In genomic region chr16:86897967-86898710, GRCm38 (mm10) we compare ENCODE assay signal across 23 mouse cellular contexts.
DNase-seq lines count a peak whose midpoint lies in the region; ATAC-seq and TF ChIP-seq lines count a peak whose summit lies in the region.
"Had no signal": no experiment of that assay in that cellular context is flagged by ENCODE, and none has a peak within 500 bp of the region (broad histone marks: within the 10 kb centered on the region; RNA-seq: fewer than 3 reads in every experiment).

No protein-coding gene starts in this region.

- H3K4me2 ChIP-seq in kidney, embryonic 14.5 days (replicated peaks; ENCODE audit: low read depth, low read length) = no peak overlapping the region
- H3K4me2 ChIP-seq in midbrain, embryonic 11.5 days = no peak overlapping the region
- no peak overlapping the region for H3K4me2 ChIP-seq in midbrain, postnatal 0 days (ENCODE audit: low read depth, low read length, poor library complexity, severe bottlenecking)
- H3K4me2 ChIP-seq: embryonic facial prominence, embryonic 12.5 days; forebrain, embryonic 13.5 days; heart, embryonic 12.5 days; hindbrain, embryonic 15.5 days had no signal

- H3K4me1 ChIP-seq in kidney, embryonic 14.5 days (ENCODE audit: control insufficient read depth, insufficient read depth, low read length) = no peaks in the 10 kb centered on the region
- no peaks in the 10 kb centered on the region for H3K4me1 ChIP-seq in midbrain, embryonic 11.5 days (ENCODE audit: control insufficient read depth, insufficient read depth, low read length)
- no peaks in the 10 kb centered on the region for H3K4me1 ChIP-seq in midbrain, postnatal 0 days (ENCODE audit: insufficient read depth, low read length)
- H3K4me1 ChIP-seq: embryonic facial prominence, embryonic 12.5 days; forebrain, embryonic 13.5 days; hindbrain, embryonic 10.5 days; hindbrain, embryonic 15.5 days had no signal

- H3K27me3 ChIP-seq in kidney, embryonic 14.5 days (ENCODE audit: control insufficient read depth, insufficient read depth, low read length) = no peaks in the 10 kb centered on the region
- no peaks in the 10 kb centered on the region for H3K27me3 ChIP-seq in midbrain, embryonic 11.5 days (ENCODE audit: control insufficient read depth, insufficient read depth, low read length)
- H3K27me3 ChIP-seq in midbrain, postnatal 0 days (ENCODE audit: insufficient read depth, low read length) = no peaks in the 10 kb centered on the region
- H3K27me3 ChIP-seq: embryonic facial prominence, embryonic 12.5 days; forebrain, embryonic 13.5 days; heart, embryonic 12.5 days; hindbrain, embryonic 15.5 days had no signal

- H3K36me3 ChIP-seq in kidney, embryonic 14.5 days (ENCODE audit: control insufficient read depth, insufficient read depth, low read length) = no peaks in the 10 kb centered on the region
- H3K36me3 ChIP-seq in midbrain, embryonic 11.5 days (ENCODE audit: control insufficient read depth, insufficient read depth, low read length) = no peaks in the 10 kb centered on the region
- no peaks in the 10 kb centered on the region for H3K36me3 ChIP-seq in midbrain, postnatal 0 days (ENCODE audit: insufficient read depth, low read length)
- H3K36me3 ChIP-seq: embryonic facial prominence, embryonic 12.5 days; G1E; heart, embryonic 12.5 days; hindbrain, embryonic 10.5 days; hindbrain, embryonic 15.5 days had no signal

- TF ChIP-seq CTCF in midbrain, postnatal 0 days (IDR thresholded peaks at IDR 0.05) = no peak

- no peak overlapping the region for H3K9ac ChIP-seq in kidney, embryonic 14.5 days (ENCODE audit: low read depth, low read length)
- H3K9ac ChIP-seq in midbrain, embryonic 11.5 days (ENCODE audit: low read length) = no peak overlapping the region
- H3K9ac ChIP-seq in midbrain, postnatal 0 days (replicated peaks; ENCODE audit: low read length, poor library complexity, severe bottlenecking) = no peak overlapping the region
- H3K9ac ChIP-seq: embryonic facial prominence, embryonic 12.5 days; forebrain, embryonic 13.5 days; forebrain, postnatal 0 days; heart, embryonic 12.5 days; hindbrain, embryonic 15.5 days had no signal

- no peak overlapping the region; the same call in 1 of the 2 replicates for H3K27ac ChIP-seq in kidney, embryonic 14.5 days (ENCODE audit: low read depth, low read length)
- H3K27ac ChIP-seq in midbrain, embryonic 11.5 days (ENCODE audit: low read depth, low read length) = no peak overlapping the region
- no peak overlapping the region for H3K27ac ChIP-seq in midbrain, postnatal 0 days (ENCODE audit: low read depth, low read length)
- H3K27ac ChIP-seq: embryonic facial prominence, embryonic 12.5 days; forebrain, embryonic 13.5 days; heart, adult 2 months; hindbrain, embryonic 10.5 days; hindbrain, embryonic 15.5 days had no signal

- WGBS in kidney, embryonic 14.5 days = 20% methylated on average over 2 of the region's 2 CpGs
- 66% methylated on average over 2 of the region's 2 CpGs for WGBS in midbrain, embryonic 11.5 days
- 60% methylated on average over 2 of the region's 2 CpGs for WGBS in midbrain, postnatal 0 days

- peak; percentile 85; the same call in 1 of the 2 replicates for ATAC-seq in kidney, embryonic 14.5 days (ENCODE audit: low FRiP score, low TSS enrichment)
- ATAC-seq in midbrain, embryonic 11.5 days (ENCODE audit: low FRiP score) = peak; percentile 42; the same call in 1 of the 2 replicates
- ATAC-seq in midbrain, postnatal 0 days (ENCODE audit: low FRiP score) = no peak
- ATAC-seq: CD4-positive, CD25-positive, alpha-beta regulatory T cell, adult 4 months; forebrain, embryonic 13.5 days; forebrain, postnatal 0 days; inflammation-experienced regulatory T-cells, adult 6 months had no signal

- peak; percentile 3 for DNase-seq in adrenal gland, postnatal 14 days
- DNase-seq in adrenal gland, postnatal 25 days = no peak
- DNase-seq in kidney, postnatal 4 days = no peak
- DNase-seq in midbrain, embryonic 11.5 days (ENCODE audit: low spot score, missing footprints) = no peak
- DNase-seq in midbrain, postnatal 0 days (ENCODE audit: low spot score) = no peak
- peak; percentile 85 for DNase-seq in retina, postnatal 1 day
- DNase-seq in cerebellum, adult 11-12 months = no peak
- DNase-seq: adrenal gland, postnatal 10 days; B cell, adult 2 months; cerebellum, adult 2 months; cerebellum, postnatal 10 days; forebrain, postnatal 0 days; gastrocnemius, postnatal 14 days; heart, adult 2 months had no signal

- H3K9me3 ChIP-seq in kidney, embryonic 14.5 days (ENCODE audit: control insufficient read depth, low read length) = no peaks in the 10 kb centered on the region
- H3K9me3 ChIP-seq in midbrain, embryonic 11.5 days (ENCODE audit: control insufficient read depth, low read length) = no peaks in the 10 kb centered on the region
- no peaks in the 10 kb centered on the region for H3K9me3 ChIP-seq in midbrain, postnatal 0 days (ENCODE audit: low read length)
- H3K9me3 ChIP-seq: embryonic facial prominence, embryonic 12.5 days; forebrain, embryonic 13.5 days; G1E; heart, embryonic 12.5 days; hindbrain, embryonic 10.5 days; hindbrain, embryonic 15.5 days had no signal

- H3K4me3 ChIP-seq in kidney, embryonic 14.5 days (ENCODE audit: low read length) = no peak overlapping the region
- no peak overlapping the region for H3K4me3 ChIP-seq in midbrain, embryonic 11.5 days (ENCODE audit: low read depth, low read length)
- H3K4me3 ChIP-seq in midbrain, postnatal 0 days (ENCODE audit: low read depth, low read length) = no peak overlapping the region
- H3K4me3 ChIP-seq: embryonic facial prominence, embryonic 12.5 days; forebrain, embryonic 13.5 days; heart, adult 2 months; heart, embryonic 12.5 days; hindbrain, embryonic 10.5 days; hindbrain, embryonic 15.5 days had no signal

Comparison
In these comparisons a context has a peak if more than half of its experiments do, and no peak if none do; other contexts are left out.
1. DNase-seq: peak in adrenal gland, postnatal 14 days (single experiment) and retina, postnatal 1 day (single experiment); none in adrenal gland, postnatal 25 days (single experiment), kidney, postnatal 4 days (0 of 2), midbrain, embryonic 11.5 days (single experiment), midbrain, postnatal 0 days (single experiment) and cerebellum, adult 11-12 months (single experiment).